Mouse (Mus musculus) heart, postnatal 4 days (tissue): ENCODE data around the gene Ramp3. TPM values are rescaled to one million over a fixed set of nuclear protein-coding genes. Genes with fewer than 3 reads are reported as not detected.

Source experiments
- total RNA-seq, 2 experiments: library from RNA; stranded (reverse); gene quantifications; 2 replicates each; pipeline ENCODE4 v1.2.3; 2021

The Ramp3 gene
- total RNA-seq, 2 experiments from 2014 or later = 3.6 to 3.7 TPM

Other genes starting within 250 kb of the Ramp3 start
- gene Ppia, start 243.1 kb upstream of the Ramp3 start, total RNA-seq = 1,000 to 10,000 TPM; 1,521 to 1,568 TPM
- 100 to 1,000 TPM; 125 to 126 TPM for gene H2afv, start 214.1 kb upstream of the Ramp3 start, total RNA-seq
- 10 to 100 TPM; 81.8 to 84.6 TPM for gene Purb, start 182.6 kb upstream of the Ramp3 start, total RNA-seq
- 1 to 10 TPM; 1.2 to 1.4 TPM for gene Myo1g, start 137.6 kb upstream of the Ramp3 start, total RNA-seq
- 10 to 100 TPM; 31.8 to 34.1 TPM for gene Ccm2, start 111.6 kb upstream of the Ramp3 start, total RNA-seq
- 1 to 10 TPM; 1.7 to 2.5 TPM for gene Nacad, start 52.5 kb upstream of the Ramp3 start, total RNA-seq
- gene Tbrg4, start 32.5 kb upstream of the Ramp3 start, total RNA-seq = 100 to 1,000 TPM; 105 to 108 TPM
- gene Wap, start 19.9 kb upstream of the Ramp3 start, total RNA-seq = not detected
- gene Gm11983, start 179.1 kb downstream of the Ramp3 start, total RNA-seq = not detected